Mouse (Mus musculus): ENCODE measurements around the gene Prrt1. TPM values are rescaled to one million over a fixed set of nuclear protein-coding genes. Genes with fewer than 3 reads are reported as not detected.

Gene Prrt1
- 0.10 and 0.11 TPM in 2 replicates for polyA plus RNA-seq (2014; fragmentation: Nextera tagmentation; extraction: Ambion mirVana)

GRCm38 (mm10) chr17:34629221-34629751, at the start of gene Prrt1:
Gene Prrt1 (plus strand): TSS chr17:34629533.
- Histone ChIP-seq H3K4me1 (ENCODE audit: control insufficient read depth, insufficient read depth, low read length) (peaks cover 18% of the 10 kb centered on the region), H3K36me3 (replicated peaks; ENCODE audit: control insufficient read depth, insufficient read depth, low read depth, low read length) (no peaks in the 10 kb centered on the region), H3K4me3 (ENCODE audit: low read depth, low read length) (peak within 1 kb of the TSS; percentile 53), H3K4me2 (ENCODE audit: low read depth, low read length) (peak within 1 kb of the TSS; percentile 92), H3K27ac (replicated peaks; ENCODE audit: low read depth, low read length) (no peak within 1 kb of the TSS), H3K9me3 (replicated peaks; ENCODE audit: control insufficient read depth, low read length) (no peaks in the 10 kb centered on the region), H3K9ac (replicated peaks; ENCODE audit: low read length) (peak within 1 kb of the TSS; percentile 74), H3K27me3 (ENCODE audit: control insufficient read depth, insufficient read depth, low read length) (peaks cover 31% of the 10 kb centered on the region)
- no peak for ATAC-seq (replicated peaks; ENCODE audit: insufficient number of reproducible peaks, low FRiP score, low TSS enrichment, low read depth)
- peak; percentile 71 for DNase-seq (ENCODE audit: low spot score)
- WGBS = under 1% methylated on average over 16 of the region's 16 CpGs

- no peak for DNase-seq (ENCODE audit: low spot score)
- H3K27ac ChIP-seq (replicated peaks; ENCODE audit: low read depth, low read length) = no peak overlapping the region
These were observed 46.8 kb upstream of the Prrt1 start for GRCm38 (mm10) chr17:34582528-34582927.

GRCm38 (mm10) chr17:34583397-34583796, 45.9 kb upstream of the Prrt1 start:
- H3K4me1 ChIP-seq (ENCODE audit: control insufficient read depth, insufficient read depth, low read length) = peaks cover 8% of the 10 kb centered on the region
- H3K9me3 ChIP-seq (replicated peaks; ENCODE audit: control insufficient read depth, low read length) = no peaks in the 10 kb centered on the region
- H3K9ac ChIP-seq (replicated peaks; ENCODE audit: low read length) = no peak overlapping the region
- ATAC-seq (replicated peaks; ENCODE audit: insufficient number of reproducible peaks, low FRiP score, low TSS enrichment, low read depth) = no peak
- H3K4me3 ChIP-seq (ENCODE audit: low read depth, low read length) = no peak overlapping the region
- no peak overlapping the region for H3K27ac ChIP-seq (replicated peaks; ENCODE audit: low read depth, low read length)
- no peak overlapping the region for H3K4me2 ChIP-seq (ENCODE audit: low read depth, low read length)
- H3K36me3 ChIP-seq (replicated peaks; ENCODE audit: control insufficient read depth, insufficient read depth, low read depth, low read length) = no peaks in the 10 kb centered on the region
- no peaks in the 10 kb centered on the region for H3K27me3 ChIP-seq (ENCODE audit: control insufficient read depth, insufficient read depth, low read length)
- WGBS = 58% methylated on average over 7 of the region's 7 CpGs
- no peak for DNase-seq (ENCODE audit: low spot score)

More at GRCm38 (mm10) chr17:34582528-34582927, 46.8 kb upstream of the Prrt1 start:
- Histone ChIP-seq H3K4me2 (ENCODE audit: low read depth, low read length) (no peak overlapping the region; the same call in 1 of the 2 replicates), H3K4me3 (ENCODE audit: low read depth, low read length) (no peak overlapping the region), H3K36me3 (replicated peaks; ENCODE audit: control insufficient read depth, insufficient read depth, low read depth, low read length) (no peaks in the 10 kb centered on the region), H3K9ac (replicated peaks; ENCODE audit: low read length) (no peak overlapping the region; the same call in 1 of the 2 replicates), H3K9me3 (replicated peaks; ENCODE audit: control insufficient read depth, low read length) (no peaks in the 10 kb centered on the region), H3K4me1 (ENCODE audit: control insufficient read depth, insufficient read depth, low read length) (peaks cover 4% of the 10 kb centered on the region), H3K27me3 (ENCODE audit: control insufficient read depth, insufficient read depth, low read length) (no peaks in the 10 kb centered on the region)
- ATAC-seq (replicated peaks; ENCODE audit: insufficient number of reproducible peaks, low FRiP score, low TSS enrichment, low read depth) = no peak
- 84% methylated on average over 12 of the region's 12 CpGs for WGBS

GRCm38 (mm10) chr17:34583819-34584218, 45.5 kb upstream of the Prrt1 start:
- DNase-seq (ENCODE audit: low spot score) (no peak), ATAC-seq (replicated peaks; ENCODE audit: insufficient number of reproducible peaks, low FRiP score, low TSS enrichment, low read depth) (no peak)
- Histone ChIP-seq H3K36me3 (replicated peaks; ENCODE audit: control insufficient read depth, insufficient read depth, low read depth, low read length) (no peaks in the 10 kb centered on the region), H3K4me2 (ENCODE audit: low read depth, low read length) (no peak overlapping the region), H3K27ac (replicated peaks; ENCODE audit: low read depth, low read length) (no peak overlapping the region), H3K27me3 (ENCODE audit: control insufficient read depth, insufficient read depth, low read length) (no peaks in the 10 kb centered on the region), H3K9me3 (replicated peaks; ENCODE audit: control insufficient read depth, low read length) (no peaks in the 10 kb centered on the region), H3K9ac (replicated peaks; ENCODE audit: low read length) (no peak overlapping the region), H3K4me3 (ENCODE audit: low read depth, low read length) (no peak overlapping the region), H3K4me1 (ENCODE audit: control insufficient read depth, insufficient read depth, low read length) (peaks cover 8% of the 10 kb centered on the region)
- WGBS = 76% methylated on average over 8 of the region's 8 CpGs

- H3K36me3 ChIP-seq (replicated peaks; ENCODE audit: control insufficient read depth, insufficient read depth, low read depth, low read length) = no peaks in the 10 kb centered on the region
- DNase-seq (ENCODE audit: low spot score) (no peak), ATAC-seq (replicated peaks; ENCODE audit: insufficient number of reproducible peaks, low FRiP score, low TSS enrichment, low read depth) (no peak)
- no peaks in the 10 kb centered on the region for H3K27me3 ChIP-seq (ENCODE audit: control insufficient read depth, insufficient read depth, low read length)
- no peaks in the 10 kb centered on the region for H3K9me3 ChIP-seq (replicated peaks; ENCODE audit: control insufficient read depth, low read length)
- no peak overlapping the region for H3K4me2 ChIP-seq (ENCODE audit: low read depth, low read length)
- WGBS = 89% methylated on average over 8 of the region's 8 CpGs
- H3K27ac ChIP-seq (replicated peaks; ENCODE audit: low read depth, low read length) = no peak overlapping the region
- H3K9ac ChIP-seq (replicated peaks; ENCODE audit: low read length) = no peak overlapping the region
- no peak overlapping the region for H3K4me3 ChIP-seq (ENCODE audit: low read depth, low read length)
- peaks cover 13% of the 10 kb centered on the region for H3K4me1 ChIP-seq (ENCODE audit: control insufficient read depth, insufficient read depth, low read length)
These were observed 44.2 kb upstream of the Prrt1 start for GRCm38 (mm10) chr17:34585121-34585520.

GRCm38 (mm10) chr17:34585877-34586771, 43.2 kb upstream of the Prrt1 start:
- peaks cover 22% of the 10 kb centered on the region for H3K4me1 ChIP-seq (ENCODE audit: control insufficient read depth, insufficient read depth, low read length)
- 27% methylated on average over 32 of the region's 32 CpGs for WGBS
- peak; percentile 24 for DNase-seq (ENCODE audit: low spot score)

GRCm38 (mm10) chr17:34586796-34587422, 42.4 kb upstream of the Prrt1 start:
- H3K27me3 ChIP-seq (ENCODE audit: control insufficient read depth, insufficient read depth, low read length) = no peaks in the 10 kb centered on the region
- H3K4me1 ChIP-seq (ENCODE audit: control insufficient read depth, insufficient read depth, low read length) = peaks cover 25% of the 10 kb centered on the region
- DNase-seq (ENCODE audit: low spot score) = peak; percentile 95
- H3K27ac ChIP-seq (replicated peaks; ENCODE audit: low read depth, low read length) = peak overlapping the region; percentile 95
- ATAC-seq (replicated peaks; ENCODE audit: insufficient number of reproducible peaks, low FRiP score, low TSS enrichment, low read depth) = peak; percentile 74
- peak overlapping the region; percentile 91 for H3K4me2 ChIP-seq (ENCODE audit: low read depth, low read length)
- H3K4me3 ChIP-seq (ENCODE audit: low read depth, low read length) = peak overlapping the region; percentile 52
- H3K9me3 ChIP-seq (replicated peaks; ENCODE audit: control insufficient read depth, low read length) = no peaks in the 10 kb centered on the region
- peak overlapping the region; percentile 86 for H3K9ac ChIP-seq (replicated peaks; ENCODE audit: low read length)
- WGBS = under 1% methylated on average over 37 of the region's 38 CpGs
- no peaks in the 10 kb centered on the region for H3K36me3 ChIP-seq (replicated peaks; ENCODE audit: control insufficient read depth, insufficient read depth, low read depth, low read length)

More at GRCm38 (mm10) chr17:34585877-34586771, 43.2 kb upstream of the Prrt1 start:
- Histone ChIP-seq H3K9me3 (replicated peaks; ENCODE audit: control insufficient read depth, low read length) (no peaks in the 10 kb centered on the region), H3K27ac (replicated peaks; ENCODE audit: low read depth, low read length) (peak overlapping the region; percentile 95), H3K27me3 (ENCODE audit: control insufficient read depth, insufficient read depth, low read length) (no peaks in the 10 kb centered on the region), H3K36me3 (replicated peaks; ENCODE audit: control insufficient read depth, insufficient read depth, low read depth, low read length) (no peaks in the 10 kb centered on the region), H3K4me2 (ENCODE audit: low read depth, low read length) (peak overlapping the region; percentile 91), H3K9ac (replicated peaks; ENCODE audit: low read length) (peak overlapping the region; percentile 86), H3K4me3 (ENCODE audit: low read depth, low read length) (peak overlapping the region; percentile 52)
- ATAC-seq (replicated peaks; ENCODE audit: insufficient number of reproducible peaks, low FRiP score, low TSS enrichment, low read depth) = 0 out of 2 replicates have a peak, but pooled peaks have one; percentile 0

Measured in embryonic facial prominence, embryonic 11.5 days (tissue).